Mouse (Mus musculus): Measurements from ENCODE around the gene Dnajc11. TPM values are rescaled to one million over a fixed set of nuclear protein-coding genes. Genes with fewer than 3 reads are reported as not detected.

Gene Dnajc11
- polyA plus RNA-seq, 1 experiment from 2014 or later: 78.4 TPM

DNA sequence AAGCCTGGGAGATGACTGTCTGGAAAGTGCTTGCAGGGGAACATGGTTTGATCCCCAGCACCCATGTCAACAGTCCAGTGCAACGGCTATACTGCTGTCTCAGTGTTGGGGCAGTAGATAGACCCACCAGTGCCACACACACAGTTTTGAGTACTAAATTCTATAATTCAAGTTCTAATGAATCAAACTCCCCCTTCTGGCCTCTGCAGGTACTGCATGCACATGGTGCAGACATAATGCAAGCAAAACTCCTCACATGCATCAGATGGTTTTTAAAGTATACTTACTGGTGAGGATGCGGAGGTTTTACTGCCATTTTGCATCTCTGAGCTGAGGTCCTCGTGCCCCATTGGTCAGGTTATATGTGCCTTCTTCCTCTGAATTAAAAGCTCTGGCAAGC, 42.0 kb downstream of the Dnajc11 start:
- no peak overlapping the region for H3K27ac ChIP-seq (ENCODE audit: low read depth, low read length)
- H3K36me3 ChIP-seq (ENCODE audit: control insufficient read depth, insufficient read depth, low read length): peaks cover 16% of the 10 kb centered on the region
- H3K4me1 ChIP-seq (ENCODE audit: control insufficient read depth, insufficient read depth, low read depth, low read length): peaks cover 2% of the 10 kb centered on the region; the same call in 1 of the 2 replicates
- H3K4me3 ChIP-seq (ENCODE audit: low read length): no peak overlapping the region
- H3K27me3 ChIP-seq (replicated peaks; ENCODE audit: control insufficient read depth, insufficient read depth, low read length): no peaks in the 10 kb centered on the region
- no peak for ATAC-seq
- WGBS: 91% methylated on average over 3 of the region's 3 CpGs
- H3K4me2 ChIP-seq (ENCODE audit: low read length): no peak overlapping the region
- no peak overlapping the region for H3K9ac ChIP-seq (ENCODE audit: low read depth, low read length)
- H3K9me3 ChIP-seq (ENCODE audit: control insufficient read depth, low read length): no peaks in the 10 kb centered on the region

DNA sequence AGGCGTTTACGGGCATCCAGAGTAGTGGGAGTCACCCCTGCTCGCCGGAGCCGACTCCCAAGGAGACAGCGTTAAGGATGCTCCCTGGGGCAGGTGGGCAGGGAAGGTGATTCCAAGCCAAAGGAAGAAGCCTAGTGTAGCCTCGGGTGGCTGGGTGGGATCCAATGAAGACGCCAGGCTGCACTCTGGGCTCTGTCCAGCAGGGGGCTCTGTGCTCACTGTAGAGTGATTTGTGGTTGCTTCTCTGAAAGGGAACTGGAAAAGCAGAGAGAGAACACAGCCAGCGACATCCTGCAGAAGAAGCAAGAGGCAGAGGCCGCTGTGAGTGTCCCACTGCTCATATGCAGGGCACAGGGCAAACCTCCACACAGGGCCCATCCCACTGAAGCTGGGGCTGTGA, 44.3 kb downstream of the Dnajc11 start:
- Histone ChIP-seq H3K9ac (ENCODE audit: low read depth, low read length) (peak overlapping the region; percentile 30; the same call in 1 of the 2 replicates), H3K9me3 (ENCODE audit: control insufficient read depth, low read length) (no peaks in the 10 kb centered on the region), H3K27me3 (replicated peaks; ENCODE audit: control insufficient read depth, insufficient read depth, low read length) (no peaks in the 10 kb centered on the region), H3K4me2 (ENCODE audit: low read length) (no peak overlapping the region), H3K4me1 (ENCODE audit: control insufficient read depth, insufficient read depth, low read depth, low read length) (peaks cover 2% of the 10 kb centered on the region; the same call in 1 of the 2 replicates), H3K27ac (ENCODE audit: low read depth, low read length) (no peak overlapping the region), H3K36me3 (ENCODE audit: control insufficient read depth, insufficient read depth, low read length) (peaks cover 19% of the 10 kb centered on the region), H3K4me3 (ENCODE audit: low read length) (no peak overlapping the region)
- peak; percentile 9; the same call in 1 of the 2 replicates for ATAC-seq
- 40% methylated on average over 10 of the region's 10 CpGs for WGBS

GRCm38 (mm10) chr4:151980699-151981098, 47.2 kb downstream of the Dnajc11 start:
- no peak for ATAC-seq

GRCm38 (mm10) chr4:151981363-151981762, 47.9 kb downstream of the Dnajc11 start:
- 11% methylated on average over 5 of the region's 5 CpGs for WGBS

More at GRCm38 (mm10) chr4:151980699-151981098, 47.2 kb downstream of the Dnajc11 start:
- no peaks in the 10 kb centered on the region for H3K9me3 ChIP-seq (ENCODE audit: control insufficient read depth, low read length)
- no peak overlapping the region for H3K4me3 ChIP-seq (ENCODE audit: low read length)
- peaks cover 10% of the 10 kb centered on the region for H3K36me3 ChIP-seq (ENCODE audit: control insufficient read depth, insufficient read depth, low read length)
- no peak overlapping the region for H3K4me2 ChIP-seq (ENCODE audit: low read length)
- no peak overlapping the region for H3K9ac ChIP-seq (ENCODE audit: low read depth, low read length)
- WGBS: 77% methylated on average over 8 of the region's 8 CpGs
- no peak overlapping the region for H3K27ac ChIP-seq (ENCODE audit: low read depth, low read length)
- H3K27me3 ChIP-seq (replicated peaks; ENCODE audit: control insufficient read depth, insufficient read depth, low read length): no peaks in the 10 kb centered on the region
- H3K4me1 ChIP-seq (ENCODE audit: control insufficient read depth, insufficient read depth, low read depth, low read length): peaks cover 2% of the 10 kb centered on the region; the same call in 1 of the 2 replicates

GRCm38 (mm10) chr4:151983043-151983442, 49.6 kb downstream of the Dnajc11 start:
- no peaks in the 10 kb centered on the region for H3K9me3 ChIP-seq (ENCODE audit: control insufficient read depth, low read length)
- H3K27ac ChIP-seq (ENCODE audit: low read depth, low read length): no peak overlapping the region
- H3K36me3 ChIP-seq (ENCODE audit: control insufficient read depth, insufficient read depth, low read length): peaks cover 10% of the 10 kb centered on the region
- H3K9ac ChIP-seq (ENCODE audit: low read depth, low read length): no peak overlapping the region; the same call in 1 of the 2 replicates
- no peak for ATAC-seq
- WGBS: 61% methylated on average over 17 of the region's 17 CpGs
- no peak overlapping the region for H3K4me3 ChIP-seq (ENCODE audit: low read length)
- H3K4me2 ChIP-seq (ENCODE audit: low read length): no peak overlapping the region
- H3K4me1 ChIP-seq (ENCODE audit: control insufficient read depth, insufficient read depth, low read depth, low read length): peaks cover 13% of the 10 kb centered on the region
- H3K27me3 ChIP-seq (replicated peaks; ENCODE audit: control insufficient read depth, insufficient read depth, low read length): no peaks in the 10 kb centered on the region

More at GRCm38 (mm10) chr4:151981363-151981762, 47.9 kb downstream of the Dnajc11 start:
- H3K36me3 ChIP-seq (ENCODE audit: control insufficient read depth, insufficient read depth, low read length): peaks cover 10% of the 10 kb centered on the region
- H3K9ac ChIP-seq (ENCODE audit: low read depth, low read length): no peak overlapping the region
- H3K27ac ChIP-seq (ENCODE audit: low read depth, low read length): no peak overlapping the region
- H3K4me3 ChIP-seq (ENCODE audit: low read length): no peak overlapping the region
- H3K9me3 ChIP-seq (ENCODE audit: control insufficient read depth, low read length): no peaks in the 10 kb centered on the region
- ATAC-seq: peak; percentile 50; the same call in 1 of the 2 replicates
- H3K27me3 ChIP-seq (replicated peaks; ENCODE audit: control insufficient read depth, insufficient read depth, low read length): no peaks in the 10 kb centered on the region
- no peak overlapping the region for H3K4me2 ChIP-seq (ENCODE audit: low read length)
- peaks cover 2% of the 10 kb centered on the region for H3K4me1 ChIP-seq (ENCODE audit: control insufficient read depth, insufficient read depth, low read depth, low read length)

DNA sequence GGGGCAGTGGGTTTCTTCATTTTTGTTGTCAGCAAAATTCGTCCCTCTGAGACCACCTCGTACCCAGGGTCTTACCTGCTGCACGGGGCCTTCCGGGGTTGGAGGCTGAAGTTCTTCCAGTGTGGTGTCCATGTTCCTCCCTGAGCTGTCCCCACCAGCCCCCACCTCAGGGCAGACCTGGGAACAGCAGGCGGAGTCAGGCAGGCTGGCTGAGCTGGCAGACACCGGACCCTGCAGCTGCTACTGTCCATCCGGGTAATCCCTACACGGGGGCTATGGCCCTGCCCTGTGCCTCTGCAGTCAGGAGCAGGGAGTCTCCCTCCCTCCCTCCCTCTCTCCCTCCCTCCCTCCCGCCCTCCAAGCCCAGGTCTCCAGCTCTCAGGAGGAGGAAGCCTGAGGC, 50.1 kb downstream of the Dnajc11 start:
- Histone ChIP-seq H3K9me3 (ENCODE audit: control insufficient read depth, low read length) (no peaks in the 10 kb centered on the region), H3K36me3 (ENCODE audit: control insufficient read depth, insufficient read depth, low read length) (peaks cover 8% of the 10 kb centered on the region), H3K9ac (ENCODE audit: low read depth, low read length) (peak overlapping the region; percentile 30; the same call in 1 of the 2 replicates), H3K4me2 (ENCODE audit: low read length) (no peak overlapping the region), H3K4me3 (ENCODE audit: low read length) (no peak overlapping the region), H3K27ac (ENCODE audit: low read depth, low read length) (no peak overlapping the region), H3K27me3 (replicated peaks; ENCODE audit: control insufficient read depth, insufficient read depth, low read length) (no peaks in the 10 kb centered on the region), H3K4me1 (ENCODE audit: control insufficient read depth, insufficient read depth, low read depth, low read length) (peaks cover 13% of the 10 kb centered on the region)
- 0 out of 2 replicates have a peak, but pooled peaks have one; percentile 31 for ATAC-seq
- 35% methylated on average over 8 of the region's 9 CpGs for WGBS

DNA sequence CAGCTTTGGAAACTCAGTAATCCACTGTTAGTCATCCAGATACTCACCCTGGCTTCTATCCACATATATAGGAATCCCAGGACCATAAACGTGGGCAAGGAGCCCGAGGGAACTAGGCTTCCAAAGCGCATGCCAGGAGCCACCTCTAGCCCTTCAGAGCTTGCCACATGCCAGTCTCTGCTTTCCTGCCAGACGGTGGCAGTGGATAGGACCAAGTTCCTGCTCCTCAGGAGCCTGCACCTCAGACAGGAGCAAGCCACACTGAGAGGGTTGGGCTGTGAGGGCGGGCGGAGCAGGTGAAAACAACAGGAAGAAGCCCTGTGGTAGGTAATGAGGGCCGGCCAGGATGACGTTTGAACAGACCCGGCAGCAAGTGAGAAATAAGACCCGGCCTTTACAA, 52.4 kb downstream of the Dnajc11 start:
- Histone ChIP-seq H3K27ac (ENCODE audit: low read depth, low read length) (no peak overlapping the region), H3K9ac (ENCODE audit: low read depth, low read length) (no peak overlapping the region), H3K36me3 (ENCODE audit: control insufficient read depth, insufficient read depth, low read length) (peaks cover 6% of the 10 kb centered on the region), H3K4me2 (ENCODE audit: low read length) (no peak overlapping the region), H3K9me3 (ENCODE audit: control insufficient read depth, low read length) (no peaks in the 10 kb centered on the region), H3K4me3 (ENCODE audit: low read length) (no peak overlapping the region), H3K4me1 (ENCODE audit: control insufficient read depth, insufficient read depth, low read depth, low read length) (peaks cover 13% of the 10 kb centered on the region), H3K27me3 (replicated peaks; ENCODE audit: control insufficient read depth, insufficient read depth, low read length) (no peaks in the 10 kb centered on the region)
- no peak for ATAC-seq
- WGBS: 43% methylated on average over 10 of the region's 10 CpGs

- Histone ChIP-seq H3K9ac (ENCODE audit: low read depth, low read length) (peak overlapping the region; percentile 11; the same call in 1 of the 2 replicates), H3K36me3 (ENCODE audit: control insufficient read depth, insufficient read depth, low read length) (peaks cover 12% of the 10 kb centered on the region), H3K4me3 (ENCODE audit: low read length) (no peak overlapping the region), H3K27me3 (replicated peaks; ENCODE audit: control insufficient read depth, insufficient read depth, low read length) (no peaks in the 10 kb centered on the region), H3K4me2 (ENCODE audit: low read length) (no peak overlapping the region), H3K4me1 (ENCODE audit: control insufficient read depth, insufficient read depth, low read depth, low read length) (peaks cover 13% of the 10 kb centered on the region), H3K9me3 (ENCODE audit: control insufficient read depth, low read length) (no peaks in the 10 kb centered on the region), H3K27ac (ENCODE audit: low read depth, low read length) (no peak overlapping the region)
- no peak for ATAC-seq
- WGBS: 67% methylated on average over 8 of the region's 8 CpGs
Measured at GRCm38 (mm10) chr4:151986650-151987049, 53.2 kb downstream of the Dnajc11 start.

DNA sequence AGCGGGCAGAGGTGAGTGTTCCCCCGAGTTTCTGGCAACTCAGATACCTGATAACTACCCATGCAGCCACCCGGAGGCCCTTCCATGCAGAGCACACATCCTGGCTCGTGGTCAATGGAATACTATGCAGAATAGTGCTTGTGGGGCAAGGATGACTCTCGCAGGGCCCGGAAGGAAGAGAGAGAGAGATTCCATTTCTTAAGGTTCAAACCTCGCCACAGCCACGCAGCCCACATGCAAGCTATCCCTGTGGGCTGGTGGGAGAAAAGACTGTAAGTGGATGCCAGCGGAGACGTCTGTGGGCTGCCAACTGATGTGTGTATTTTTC, 54.5 kb downstream of the Dnajc11 start:
- Histone ChIP-seq H3K27me3 (replicated peaks; ENCODE audit: control insufficient read depth, insufficient read depth, low read length) (no peaks in the 10 kb centered on the region), H3K9ac (ENCODE audit: low read depth, low read length) (peak overlapping the region; percentile 91), H3K9me3 (ENCODE audit: control insufficient read depth, low read length) (no peaks in the 10 kb centered on the region), H3K27ac (ENCODE audit: low read depth, low read length) (peak overlapping the region; percentile 83), H3K4me2 (ENCODE audit: low read length) (peak overlapping the region; percentile 60), H3K4me1 (ENCODE audit: control insufficient read depth, insufficient read depth, low read depth, low read length) (peaks cover 13% of the 10 kb centered on the region), H3K36me3 (ENCODE audit: control insufficient read depth, insufficient read depth, low read length) (peaks cover 21% of the 10 kb centered on the region), H3K4me3 (ENCODE audit: low read length) (peak overlapping the region; percentile 64)
- ATAC-seq: no peak
- WGBS: 27% methylated on average over 10 of the region's 10 CpGs

All from hindbrain, embryonic 16.5 days (tissue).